Mouse (Mus musculus): ENCODE measurements at regions not wholly inside any gene's neighbourhood (a gene's known extent, or its start where the extent isn't known, plus 50 kb on each side); places are given as distances from the start of the nearest gene placed in this dataset.

DNA sequence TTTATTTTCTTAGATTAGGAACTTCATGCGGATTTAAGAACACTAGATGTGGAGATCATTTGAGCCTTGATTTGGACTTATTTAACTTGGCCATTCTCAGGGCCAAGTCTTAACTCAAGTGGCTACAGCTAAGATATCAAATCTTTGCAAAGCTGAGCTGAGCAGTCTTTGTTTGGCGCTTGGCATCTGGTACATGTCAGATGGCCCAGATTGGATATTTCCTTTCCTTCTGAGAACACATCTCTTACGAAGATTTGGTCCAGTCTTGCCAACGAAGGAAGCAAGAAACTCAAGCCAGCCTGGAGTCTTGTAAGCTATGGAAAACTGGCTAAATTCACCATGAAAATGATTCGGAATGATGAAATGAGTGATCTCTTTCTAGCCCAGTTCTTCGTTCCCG lies 59.1 kb upstream of the Cdc42ep3 start:
- DNase-seq = no peak

DNA sequence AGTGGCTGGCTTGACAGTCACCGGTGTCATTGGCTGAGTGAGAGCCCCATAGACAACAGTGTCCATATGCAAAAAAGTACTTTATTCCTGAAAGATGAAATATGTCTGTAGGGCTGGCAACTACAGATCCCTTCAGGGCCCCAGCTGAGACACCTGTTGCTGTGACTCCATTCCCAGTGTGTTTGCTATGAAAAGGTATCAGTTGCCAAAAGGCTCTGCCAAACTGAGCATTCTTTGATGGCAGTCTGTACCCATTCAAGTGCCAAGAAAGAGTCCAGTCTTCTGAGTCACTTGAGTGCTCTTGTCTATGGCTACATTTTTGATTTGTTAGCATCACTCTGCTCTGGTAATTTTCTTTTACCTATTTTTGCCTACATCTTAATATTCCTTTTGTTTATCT lies 63.1 kb upstream of the Cdc42ep3 start:
- no peak for DNase-seq

GRCm38 (mm10) chr17:79421618-79422017 lies 66.7 kb upstream of the Cdc42ep3 start:
- no peak for DNase-seq

GRCm38 (mm10) chr17:79439182-79439581 lies 84.3 kb upstream of the Cdc42ep3 start:
- no peak for DNase-seq

DNA sequence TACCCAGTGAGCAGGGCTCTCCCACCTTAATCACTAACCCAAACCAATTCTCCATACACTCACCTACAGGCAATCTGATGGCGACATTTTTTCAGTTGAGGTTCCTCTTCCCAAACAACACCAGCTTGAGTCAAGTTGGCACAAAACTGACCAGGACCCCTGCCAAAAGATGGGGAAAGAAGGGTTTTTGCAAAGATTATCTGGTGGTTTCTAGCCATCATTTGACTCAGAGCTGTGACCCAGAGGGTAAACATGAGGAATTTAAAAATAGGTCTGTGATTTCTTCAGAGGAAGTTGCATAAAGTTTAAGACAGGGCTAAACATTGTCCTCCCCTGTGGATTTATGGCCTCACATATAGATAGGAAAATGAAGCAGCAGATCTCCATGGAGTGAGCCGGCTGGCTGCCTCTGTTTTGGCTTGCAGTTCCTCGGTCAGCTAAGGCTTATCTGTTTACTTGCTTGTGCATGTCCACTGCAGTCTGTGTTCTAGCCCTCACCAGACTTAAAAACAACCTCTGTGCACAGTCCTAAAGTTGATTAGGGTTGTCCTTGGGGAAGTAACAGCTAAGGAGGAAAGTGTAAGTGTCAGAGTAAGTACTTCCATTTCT lies 87.7 kb upstream of the Cdc42ep3 start:
- DNase-seq = peak; percentile 18

GRCm38 (mm10) chr17:79447170-79447569 lies 92.3 kb upstream of the Cdc42ep3 start:
- DNase-seq = no peak

GRCm38 (mm10) chr17:79451141-79451860 lies 96.4 kb upstream of the Cdc42ep3 start:
- no peak for DNase-seq

DNA sequence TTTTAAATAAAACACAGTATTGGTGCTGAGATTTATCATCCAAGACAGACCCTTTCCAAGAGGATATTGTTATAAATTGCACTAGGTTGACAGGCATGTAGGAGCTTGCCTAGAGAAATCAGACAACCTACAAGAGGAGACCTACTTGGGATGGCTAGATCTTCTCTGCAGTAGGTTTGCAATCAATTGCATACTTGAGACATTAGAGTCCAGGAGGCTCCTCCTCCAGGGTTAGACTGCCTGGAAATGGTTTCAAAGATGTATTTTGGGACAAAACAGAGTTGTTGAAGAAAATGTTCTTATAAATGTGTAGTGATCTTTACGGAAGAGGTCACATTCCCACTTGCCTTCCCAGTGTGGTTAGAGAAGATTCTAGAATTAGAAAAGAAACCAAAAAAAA lies 98.9 kb upstream of the Cdc42ep3 start:
- no peak for DNase-seq

GRCm38 (mm10) chr17:79454526-79454925 lies 99.6 kb upstream of the Cdc42ep3 start:
- no peak for DNase-seq

DNA sequence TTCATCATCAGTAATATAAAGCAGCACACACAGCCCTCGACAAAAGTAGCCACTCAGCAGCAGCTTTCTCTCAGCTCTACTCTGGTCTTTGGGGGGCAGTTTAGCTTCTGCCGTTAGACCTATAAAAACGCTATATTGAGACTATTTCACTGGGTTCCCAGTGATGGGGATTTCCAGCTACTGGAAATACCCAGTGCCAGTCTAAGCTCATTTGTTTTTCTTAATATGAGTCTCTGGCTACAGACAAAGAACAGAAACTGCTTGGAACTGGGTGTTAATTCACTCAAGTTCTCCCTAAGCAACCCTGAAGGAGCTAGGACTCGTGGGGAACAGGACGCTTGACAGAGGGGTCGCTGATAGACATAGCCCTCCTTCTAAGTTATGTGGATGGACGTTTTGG lies 100.3 kb upstream of the Cdc42ep3 start:
- DNase-seq = no peak

- DNase-seq = no peak
Observed at GRCm38 (mm10) chr17:79457636-79458035, 102.7 kb upstream of the Cdc42ep3 start.

- no peak for DNase-seq
Observed at GRCm38 (mm10) chr17:79461681-79462091, 106.8 kb upstream of the Cdc42ep3 start.

DNA sequence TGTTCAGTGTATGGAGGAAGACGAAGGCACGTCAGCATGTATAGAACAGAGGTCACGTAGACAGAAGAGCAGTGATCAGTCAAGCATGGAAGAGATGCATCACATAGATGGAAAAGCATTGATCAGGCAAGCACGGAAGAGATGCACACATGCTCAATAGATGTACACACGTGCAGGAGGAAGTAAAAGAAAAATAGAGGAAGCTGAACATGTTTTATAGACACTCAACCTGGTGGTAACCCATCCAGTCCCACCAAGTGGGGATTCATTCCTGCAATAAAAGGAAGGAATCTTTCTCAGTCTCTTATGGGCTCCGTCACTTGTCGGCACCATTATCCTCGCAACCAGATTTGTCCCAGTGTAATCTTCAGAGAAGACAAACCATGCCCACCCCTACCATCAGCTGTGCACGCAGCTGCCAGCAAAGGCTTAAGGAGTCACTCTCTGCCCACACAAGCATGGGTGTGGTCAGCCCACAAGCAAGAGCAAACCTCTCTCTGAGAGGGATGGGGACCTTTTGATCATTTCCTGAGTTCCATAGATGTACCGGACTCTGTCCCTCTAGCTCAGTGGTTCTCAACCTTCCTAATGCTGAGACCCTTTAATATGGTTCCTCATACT lies 108.3 kb upstream of the Cdc42ep3 start:
- no peak for DNase-seq

- no peak for DNase-seq
Observed at GRCm38 (mm10) chr17:79465666-79466065, 110.8 kb upstream of the Cdc42ep3 start.

GRCm38 (mm10) chr17:79471639-79472038 lies 116.7 kb upstream of the Cdc42ep3 start:
- DNase-seq = no peak

GRCm38 (mm10) chr17:79472106-79472995 lies 117.5 kb upstream of the Cdc42ep3 start:
- DNase-seq = no peak

DNA sequence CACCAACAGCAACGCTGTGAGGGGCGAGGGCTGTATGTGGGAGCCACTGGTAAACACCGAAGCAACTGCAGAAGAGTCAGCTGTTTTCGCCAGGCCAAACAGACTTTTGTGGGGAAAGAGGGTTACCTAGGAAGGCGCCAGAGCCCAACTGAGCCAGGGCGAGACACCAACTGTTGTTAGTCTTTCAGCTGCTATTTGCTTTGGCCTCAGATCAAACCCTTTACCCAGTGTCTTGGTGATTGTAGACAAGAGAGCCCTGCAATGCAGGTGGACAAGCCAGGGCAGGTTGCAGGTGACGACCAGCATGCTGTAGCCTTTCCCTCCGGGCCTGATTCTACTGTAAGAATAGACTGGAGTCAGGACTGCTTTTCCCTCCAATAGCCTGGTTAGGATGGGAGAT lies 121.8 kb upstream of the Cdc42ep3 start:
- DNase-seq = no peak

DNA sequence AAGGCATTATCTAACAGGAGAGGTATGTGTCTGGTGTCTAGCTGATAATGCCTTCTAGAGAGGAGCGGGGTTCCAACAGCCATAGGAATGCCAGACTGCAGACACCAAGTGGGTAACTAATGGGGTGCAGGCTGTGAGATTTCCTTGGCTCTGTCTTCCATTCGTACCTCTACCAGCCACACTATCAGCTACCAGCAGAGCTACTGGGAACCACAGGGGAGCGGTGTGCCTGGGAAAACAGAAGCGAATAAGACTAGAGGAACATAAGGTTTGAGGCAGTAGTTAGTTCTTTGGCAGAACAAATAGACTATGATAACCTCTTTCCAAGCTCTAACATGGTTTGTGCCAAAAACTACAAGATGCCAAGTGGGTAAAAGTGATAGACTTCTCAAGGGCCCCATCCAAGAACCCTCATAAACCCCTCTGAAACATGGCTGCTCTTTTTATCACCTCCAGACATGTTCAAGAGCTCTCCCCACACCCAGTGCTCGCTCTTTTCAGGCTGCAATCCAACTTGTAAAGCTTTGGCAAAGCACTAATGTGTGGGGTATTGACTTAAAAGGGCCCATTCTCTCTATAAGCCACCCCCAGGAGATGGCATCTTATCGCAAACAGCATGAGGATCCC lies 126.3 kb upstream of the Cdc42ep3 start:
- no peak for DNase-seq

DNA sequence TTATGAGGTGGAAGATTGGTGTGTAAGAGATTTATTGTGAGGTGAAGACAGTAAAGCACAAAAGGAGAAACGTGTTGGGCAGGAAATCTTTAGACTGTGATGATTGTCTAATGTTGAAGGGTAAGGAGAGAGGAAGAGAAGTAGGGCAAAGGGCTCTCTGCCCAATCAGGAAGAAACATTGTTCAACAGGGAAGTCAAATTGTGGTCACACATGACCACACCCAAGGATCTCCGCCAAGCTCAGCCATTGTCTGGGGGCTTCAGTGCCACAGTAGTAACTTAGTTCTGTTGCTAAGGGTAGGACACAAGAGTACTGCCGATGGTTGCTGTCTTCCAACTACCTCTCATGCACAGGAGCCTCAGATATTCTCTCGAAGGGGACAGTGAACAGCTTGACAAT lies 127.0 kb upstream of the Cdc42ep3 start:
- no peak for DNase-seq

- no peak for DNase-seq
Observed at GRCm38 (mm10) chr17:79485239-79485638, 126.4 kb upstream of the Rmdn2 start.

GRCm38 (mm10) chr17:79489306-79489705 lies 122.4 kb upstream of the Rmdn2 start:
- DNase-seq = no peak

DNA sequence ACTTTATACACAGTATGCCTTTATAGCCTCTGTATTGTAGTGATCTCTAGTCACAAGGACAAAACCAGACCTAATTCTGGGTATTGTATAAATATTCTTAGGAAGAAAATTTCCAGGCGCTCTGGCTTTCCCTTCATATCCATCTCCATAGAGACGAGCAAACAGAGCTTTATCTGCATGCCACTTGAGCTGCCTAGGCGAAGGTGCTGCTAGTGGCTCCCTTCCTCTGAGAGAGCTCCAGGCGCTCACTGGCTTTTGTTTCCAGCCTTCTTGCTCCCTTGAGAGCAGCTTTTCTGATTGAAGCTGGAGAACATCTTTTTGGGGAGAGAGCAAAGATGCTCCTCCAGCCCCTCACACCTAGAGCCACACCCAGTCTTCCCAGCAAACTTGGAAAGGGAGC lies 114.0 kb upstream of the Rmdn2 start:
- no peak for DNase-seq

Data from adrenal gland, postnatal 25 days (tissue).